Mouse (Mus musculus) stomach, embryonic 15.5 days (tissue): ENCODE results near the gene Usp17le. TPM values are rescaled to one million over a fixed set of nuclear protein-coding genes. Genes with fewer than 3 reads are reported as not detected.
"Not testable (repeated sequence)": the region's sequence is repeated elsewhere in the genome, so short reads cannot be mapped to it uniquely, and the experiment has no call there.

Source experiments
- ATAC-seq: fragments of 200-750 bp; cut with Nextera tagmentation; 2 replicates; pipeline ENCODE4 v1.8.0; 2017; ENCODE audit warnings: low read depth, moderate number of reproducible peaks, moderate TSS enrichment; ENCODE audit not compliant: insufficient read depth, low FRiP score
- H3K27ac ChIP-seq: fragments of 300-500 bp; sonication (generic); 2 replicates; pipeline ENCODE4 v1.5.1; 2015; ENCODE audit warnings: mild to moderate bottlenecking, inconsistent platforms
- H3K27me3 ChIP-seq: fragments of 300-500 bp; sonication (generic); replicated peaks from 2 replicates; pipeline ENCODE4 v1.6.1; 2015; ENCODE audit warnings: inconsistent platforms
- H3K36me3 ChIP-seq: fragments of 300-500 bp; sonication (generic); 2 replicates; pipeline ENCODE4 v1.6.1; 2015; ENCODE audit warnings: inconsistent platforms
- H3K4me1 ChIP-seq: fragments of 300-500 bp; sonication (generic); 2 replicates; pipeline ENCODE4 v1.6.1; 2015; ENCODE audit warnings: inconsistent platforms
- H3K4me2 ChIP-seq: fragments of 300-500 bp; sonication (generic); 2 replicates; pipeline ENCODE4 v1.6.1; 2015; ENCODE audit warnings: mild to moderate bottlenecking, inconsistent platforms
- H3K4me3 ChIP-seq: fragments of 300-500 bp; sonication (generic); replicated peaks from 2 replicates; pipeline ENCODE4 v1.5.1; 2015; ENCODE audit warnings: inconsistent platforms
- H3K9ac ChIP-seq: fragments of 300-500 bp; sonication (generic); 2 replicates; pipeline ENCODE4 v1.6.1; 2015; ENCODE audit warnings: inconsistent platforms
- H3K9me3 ChIP-seq: fragments of 300-500 bp; sonication (generic); 2 replicates; pipeline ENCODE4 v1.6.1; 2016; ENCODE audit warnings: inconsistent platforms
- WGBS: fragments of 180-500 bp; shearing (Covaris S2); methylation state at CpG from one replicate; pipeline ENCODE4 v1.1.7; 2015; 5-methylcytosine and 5-hydroxymethylcytosine counted together
- polyA plus RNA-seq: library from polyadenylated mRNA; unstranded; fragments of >200 nt; fragmentation: Nextera tagmentation; extraction: Ambion mirVana; gene quantifications from 2 replicates; pipeline ENCODE4 v1.2.1, GENCODE M21; 2015

Usp17le gene
- not detected in 2 replicates for polyA plus RNA-seq

DNA sequence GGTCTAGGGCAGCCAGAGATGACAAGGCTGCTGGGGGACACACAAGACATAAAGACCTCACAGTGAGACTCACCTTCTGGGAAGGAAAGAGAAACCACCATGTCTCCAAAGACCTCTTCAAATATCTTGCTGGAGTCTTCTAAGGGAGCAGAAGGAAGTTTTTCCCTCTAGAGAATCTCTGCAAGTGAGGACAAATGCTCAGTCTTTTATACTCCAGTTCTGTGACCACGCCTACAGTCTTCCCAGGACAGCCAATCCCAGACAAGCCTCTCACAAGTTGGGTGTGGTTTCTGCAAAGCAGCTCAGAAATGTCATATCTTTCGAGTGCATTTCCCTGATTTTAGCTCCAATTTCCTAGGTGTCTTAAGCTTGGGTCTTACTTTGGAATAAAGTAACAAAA is at the start of gene Usp17le:
Gene Usp17le, minus strand, starts transcription at position 101 of the 400 bp plus-strand sequence.
- WGBS = 54% methylated on average over 2 of the region's 2 CpGs
- not testable (repeated sequence) for H3K9me3 ChIP-seq, H3K4me3 ChIP-seq, ATAC-seq, H3K36me3 ChIP-seq, H3K4me2 ChIP-seq, H3K27me3 ChIP-seq, H3K27ac ChIP-seq, H3K4me1 ChIP-seq, H3K9ac ChIP-seq

DNA sequence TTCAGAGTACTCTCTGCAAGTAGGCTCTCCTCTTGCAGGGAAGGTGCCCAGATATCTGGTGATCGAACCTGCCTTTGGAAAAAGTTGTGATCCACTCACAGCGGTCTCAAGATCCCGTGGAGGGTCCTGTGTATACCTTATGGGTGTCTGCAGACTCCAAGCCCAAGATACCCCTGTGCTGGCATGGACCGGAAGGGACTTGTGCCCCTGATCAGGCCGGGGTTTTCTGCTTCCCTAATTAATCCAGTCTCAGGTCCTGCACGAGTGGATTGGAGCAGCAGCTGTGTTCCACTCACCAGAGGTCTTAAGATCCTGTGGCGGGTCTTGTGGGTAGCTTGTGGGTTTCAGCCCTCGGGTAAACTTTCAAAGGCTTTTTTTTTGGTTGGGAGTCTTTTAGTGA is 33.1 kb upstream of the Usp17le start:
- H3K27ac ChIP-seq, ATAC-seq, H3K9ac ChIP-seq, H3K4me1 ChIP-seq, H3K27me3 ChIP-seq, H3K4me2 ChIP-seq, H3K36me3 ChIP-seq, H3K9me3 ChIP-seq, H3K4me3 ChIP-seq: not testable (repeated sequence)
- 79% methylated on average over 8 of the region's 8 CpGs for WGBS

GRCm38 (mm10) chr7:104790796-104791195 is 13.5 kb upstream of the Usp17le start:
- H3K36me3 ChIP-seq = no peaks in the 10 kb centered on the region
- H3K27ac ChIP-seq = no peak overlapping the region
- no peaks in the 10 kb centered on the region for H3K4me1 ChIP-seq
- no peaks in the 10 kb centered on the region for H3K9me3 ChIP-seq
- 52% methylated on average over 1 of the region's 1 CpGs for WGBS
- H3K27me3 ChIP-seq = no peaks in the 10 kb centered on the region
- no peak overlapping the region for H3K9ac ChIP-seq
- H3K4me2 ChIP-seq = no peak overlapping the region
- H3K4me3 ChIP-seq = no peak overlapping the region
- ATAC-seq = no peak

Other genes starting within 250 kb of the Usp17le start
- not detected in 2 replicates for gene Olfr651, start 227.3 kb downstream of the Usp17le start, polyA plus RNA-seq
- not detected in 2 replicates for gene Olfr652, start 216.6 kb downstream of the Usp17le start, polyA plus RNA-seq
- gene Olfr653, start 200.2 kb downstream of the Usp17le start, polyA plus RNA-seq = not detected in 2 replicates
- not detected in 2 replicates for gene Olfr654, start 190.4 kb downstream of the Usp17le start, polyA plus RNA-seq
- not detected in 2 replicates for gene Olfr655, start 175.7 kb downstream of the Usp17le start, polyA plus RNA-seq
- gene Olfr656, start 163.5 kb downstream of the Usp17le start, polyA plus RNA-seq = not detected in 2 replicates
- gene Olfr657, start 152.7 kb downstream of the Usp17le start, polyA plus RNA-seq = not detected in 2 replicates
- not detected in 2 replicates for gene Olfr658, start 130.2 kb downstream of the Usp17le start, polyA plus RNA-seq
- not detected in 2 replicates for gene Olfr659, start 110.7 kb downstream of the Usp17le start, polyA plus RNA-seq
- not detected in 2 replicates for gene Olfr661, start 91.0 kb downstream of the Usp17le start, polyA plus RNA-seq
- not detected in 2 replicates for gene Usp17lb, start 65.1 kb upstream of the Usp17le start, polyA plus RNA-seq
- not detected in 2 replicates for gene Usp17la, start 79.5 kb upstream of the Usp17le start, polyA plus RNA-seq
- gene Olfr665, start 100.6 kb upstream of the Usp17le start, polyA plus RNA-seq = not detected in 2 replicates
- not detected in 2 replicates for gene Olfr666, start 118.5 kb upstream of the Usp17le start, polyA plus RNA-seq
- not detected in 2 replicates for gene Olfr667, start 144.0 kb upstream of the Usp17le start, polyA plus RNA-seq
- not detected in 2 replicates for gene Olfr668, start 150.6 kb upstream of the Usp17le start, polyA plus RNA-seq
- gene Olfr669, start 156.8 kb upstream of the Usp17le start, polyA plus RNA-seq = not detected in 2 replicates
- gene Olfr670, start 185.2 kb upstream of the Usp17le start, polyA plus RNA-seq = not detected in 2 replicates
- not detected in 2 replicates for gene Olfr671, start 201.7 kb upstream of the Usp17le start, polyA plus RNA-seq
- gene Olfr672, start 224.6 kb upstream of the Usp17le start, polyA plus RNA-seq = not detected in 2 replicates